Mouse (Mus musculus) ES-E14 (cell line): ENCODE results near the gene Gm16253.

Experiments used
- CHD2 ChIP-seq: IDR thresholded peaks from 2 replicates; pipeline ENCODE4 v1.6.1; 2014; ENCODE audit warnings: mild to moderate bottlenecking, low read depth, low read length, inconsistent platforms
- HCFC1 ChIP-seq: IDR thresholded peaks from 2 replicates; pipeline ENCODE4 v1.6.1; 2012; ENCODE audit warnings: low read length, inconsistent platforms, borderline replicate concordance; ENCODE audit not compliant: insufficient read depth
- ZC3H11A ChIP-seq: IDR thresholded peaks from 2 replicates; pipeline ENCODE4 v1.6.1; 2012; ENCODE audit warnings: low read depth, mild to moderate bottlenecking, inconsistent platforms, low read length, borderline replicate concordance
- ZNF384 ChIP-seq: IDR thresholded peaks from 2 replicates; pipeline ENCODE4 v1.6.1; 2012; ENCODE audit warnings: low read depth, low read length, inconsistent platforms

DNA sequence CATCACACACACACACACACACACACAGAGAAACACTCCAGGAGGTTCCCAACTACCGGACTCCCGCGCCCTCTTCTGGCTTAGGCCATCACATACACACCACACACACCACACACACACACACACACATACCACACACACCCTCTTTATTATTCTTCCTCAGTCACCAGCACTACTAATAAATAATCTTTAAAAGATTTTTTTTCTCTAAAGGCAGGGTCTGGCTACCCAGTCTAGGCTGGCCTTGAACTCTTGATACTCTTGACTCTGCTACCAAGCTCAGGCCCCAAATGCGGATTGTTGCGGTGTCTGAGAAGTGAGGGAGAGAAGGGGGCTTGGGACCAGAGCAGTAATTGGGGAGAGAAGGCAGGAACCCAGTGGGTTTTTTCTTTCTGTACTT lies 18.1 kb downstream of the Gm16253 start:
- TF ChIP-seq CHD2 (no peak), ZC3H11A (no peak), ZNF384 (no peak), HCFC1 (no peak)
